Mouse (Mus musculus) left cerebral cortex, adult 2 months (tissue): ENCODE data around the gene Prmt3. TPM values are rescaled to one million over a fixed set of nuclear protein-coding genes. Genes with fewer than 3 reads are reported as not detected.

Experiments
- DNase-seq, 2 experiments: peaks; one replicate each; pipeline ENCODE4 v3.0.0; 2021 to 2022; ENCODE audit warnings: low spot score in 2 of 2, mixed read lengths in 1 of 2; ENCODE audit errors: extremely low spot score in 1 of 2
- H3K27ac ChIP-seq: fragments of 200-600 bp; 2 replicates; pipeline ENCODE4 v1.8.1; 2022
- H3K4me3 ChIP-seq: fragments of 200-600 bp; 2 replicates; pipeline ENCODE4 v1.8.1; 2022
- CTCF ChIP-seq: fragments of 200-600 bp; IDR thresholded peaks from 2 replicates; pipeline ENCODE4 v1.8.1; 2022; ENCODE audit warnings: antibody characterized with exemption, mild to moderate bottlenecking, moderate library complexity
- intact Hi-C: fragments of 180-260 bp; cut with DNase I; formaldehyde crosslinking; loops from one replicate; pipeline ENCODE4 v1.15.1; 2025
- total RNA-seq, 2 experiments: library from RNA; stranded (reverse); gene quantifications; 2 replicates each; pipeline ENCODE4 v1.2.3; 2021

Gene Prmt3
- total RNA-seq, 2 experiments from 2014 or later, result 33.5 to 37.3 TPM

- Histone ChIP-seq H3K27ac (no peak overlapping the region), H3K4me3 (no peak overlapping the region)
- intact Hi-C loops, result loop anchor here (10.0 kb wide), 1 partner anchor 1717 kb away; the partner anchor contains the start of gene Slc17a6
- no peak for TF ChIP-seq CTCF
- DNase-seq, result no peak
Measured at GRCm38 (mm10) chr7:49907191-49908171, 129.3 kb downstream of the Prmt3 start.

Other genes starting within 250 kb of the Prmt3 start
- not detected for gene Dbx1, start 141.5 kb upstream of the Prmt3 start, total RNA-seq
- 10 to 100 TPM; 12.2 to 15.5 TPM for gene Htatip2, start 19.2 kb upstream of the Prmt3 start, total RNA-seq
- under 1 TPM; 0.07 TPM for gene Slc6a5, start 131.8 kb downstream of the Prmt3 start, total RNA-seq
- gene Nell1, start 196.5 kb downstream of the Prmt3 start, total RNA-seq, result 10 to 100 TPM; 65.5 to 66.5 TPM